Mouse (Mus musculus): ENCODE measurements at regions not wholly inside any gene's neighbourhood (a gene's known extent, or its start where the extent isn't known, plus 50 kb on each side); places are given as distances from the start of the nearest gene placed in this dataset.

- Histone ChIP-seq H3K27me3 (ENCODE audit: control insufficient read depth, insufficient read depth, low read length) (no peaks in the 10 kb centered on the region), H3K4me1 (replicated peaks; ENCODE audit: control insufficient read depth in 2 of 2, insufficient read depth in 2 of 2, low read length in 1 of 2) (no peaks in the 10 kb centered on the region), H3K9me3 (ENCODE audit: control insufficient read depth, low read length) (no peaks in the 10 kb centered on the region), H3K36me3 (replicated peaks; ENCODE audit: control insufficient read depth, insufficient read depth, low read depth) (no peaks in the 10 kb centered on the region), H3K4me3 (ENCODE audit: insufficient read depth in 1 of 2, low read depth in 2 of 2, low read length in 2 of 2) (no peak overlapping the region), H3K4me2 (ENCODE audit: low read depth) (no peak overlapping the region), H3K9ac (replicated peaks) (no peak overlapping the region), H3K27ac (no peak overlapping the region)
- no peak for TF ChIP-seq CTCF (IDR thresholded peaks at IDR 0.05; ENCODE audit: low read depth)
- TF ChIP-seq EP300 (IDR thresholded peaks at IDR 0.05; ENCODE audit: low read depth): no peak
- WGBS (ENCODE audit: insufficient replicate concordance): 74% methylated on average over 1 of the region's 1 CpGs
- DNase-seq (ENCODE audit: low read depth in 3 of 3, low spot score in 3 of 3): no peak
- ATAC-seq (ENCODE audit: insufficient read depth): no peak
Observed at GRCm38 (mm10) chr15:44134213-44134612, 4000.0 kb downstream of the 9330182O14Rik start.

Data from liver, embryonic 14.5 days (tissue).